Mouse (Mus musculus) mesoderm, embryonic 11.5 days (tissue): ENCODE measurements around the gene Ano9.

Experiments
- DNase-seq: peaks from one replicate; pipeline ENCODE4 v3.0.0-alpha.2; 2012; ENCODE audit warnings: low read depth, low spot score

Ano9 gene

GRCm38 (mm10) chr7:141062525-141062924 lies 55.1 kb downstream of the Ano9 start:
- DNase-seq: no peak

- peak; percentile 64 for DNase-seq
Measured at GRCm38 (mm10) chr7:141061269-141061692, 56.3 kb downstream of the Ano9 start.

GRCm38 (mm10) chr7:141060426-141061242 lies 57.0 kb downstream of the Ano9 start, which contains the start of gene B4galnt4:
TSS of gene B4galnt4 (plus strand) at chr7:141061104.
- peak; percentile 90 for DNase-seq

- DNase-seq: no peak
Measured at GRCm38 (mm10) chr7:141059929-141060328, 57.7 kb downstream of the Ano9 start.

GRCm38 (mm10) chr7:141058601-141059341 lies 58.8 kb downstream of the Ano9 start:
- DNase-seq: no peak

GRCm38 (mm10) chr7:141057541-141057940 lies 60.1 kb downstream of the Ano9 start:
- DNase-seq: no peak

GRCm38 (mm10) chr7:141056976-141057375 lies 60.6 kb downstream of the Ano9 start:
- DNase-seq: no peak

- no peak for DNase-seq
Measured at GRCm38 (mm10) chr7:141055785-141056184, 61.8 kb downstream of the Ano9 start.

- no peak for DNase-seq
Measured at GRCm38 (mm10) chr7:141052421-141052820, 65.2 kb downstream of the Ano9 start.

- no peak for DNase-seq
Measured at GRCm38 (mm10) chr7:141052016-141052415, 65.6 kb downstream of the Ano9 start.
